Mouse (Mus musculus) spleen, adult 10 weeks (tissue): Measurements from ENCODE around the gene Rhox3g. TPM values are rescaled to one million over a fixed set of nuclear protein-coding genes. Genes with fewer than 3 reads are reported as not detected.

Experiments used
- polyA plus RNA-seq: library from polyadenylated mRNA; stranded (reverse); fragments of 350-450 nt; fragmentation: Illumina TruSeq; extraction: RNeasy Lipid Tissue Mini Kit (QIAGEN cat#74804); gene quantifications from one replicate; pipeline ENCODE4 v1.2.3, GENCODE M21; 2015; ENCODE audit warnings: low replicate concordance; ENCODE audit not compliant: insufficient read depth

Rhox3g gene
- not detected for polyA plus RNA-seq

DNA sequence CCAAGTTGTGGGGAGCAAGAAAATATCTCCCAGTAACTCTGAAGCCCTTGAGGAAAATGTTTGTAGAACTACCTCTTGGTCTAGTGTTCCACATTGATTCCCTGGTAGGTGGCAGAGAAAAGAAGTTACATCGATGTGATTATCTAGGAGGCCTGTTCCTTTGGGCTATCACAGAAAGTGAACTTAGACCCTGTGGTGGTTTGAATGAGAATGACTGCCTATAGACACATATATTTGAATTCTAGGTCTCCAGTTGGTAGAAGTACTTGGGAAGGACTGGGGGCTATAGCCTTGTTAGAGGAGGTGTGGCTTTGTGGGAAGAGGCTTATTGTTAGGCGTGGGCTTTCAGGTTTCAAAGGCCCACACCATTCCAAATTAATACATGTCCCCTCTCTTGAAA is at the start of gene Rhox3g:
Gene Rhox3g (minus strand): TSS at position 101 of the 400 bp plus-strand sequence.

DNA sequence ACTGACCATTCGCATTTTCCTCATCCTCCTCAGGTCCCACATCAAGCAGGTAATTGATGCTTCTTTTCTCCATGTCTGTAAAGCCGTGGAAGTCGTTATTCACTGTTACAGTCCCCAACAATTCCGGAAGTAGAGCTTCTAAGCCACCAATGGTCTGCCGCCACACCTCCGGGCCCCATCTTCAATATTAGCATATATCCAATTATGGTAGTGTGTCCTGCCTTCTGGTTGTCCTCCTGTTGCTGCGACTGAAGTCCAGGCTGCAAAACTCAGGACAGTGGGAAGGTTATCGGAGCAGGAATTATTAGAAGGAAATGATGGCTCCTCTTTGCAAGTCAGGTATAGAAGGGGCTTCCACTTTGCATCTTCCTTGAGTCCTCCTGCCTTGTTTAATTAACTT is 44.8 kb upstream of the Rhox3g start, which contains the start of gene Rhox2h:
Gene Rhox2h (minus strand): TSS at position 101 of the 400 bp plus-strand sequence.

GRCm38 (mm10) chrX:37668664-37669063 is 40.3 kb upstream of the Rhox3g start, which contains the start of gene Rhox3h:
TSS of gene Rhox3h (minus strand) at chrX:37668764.

DNA sequence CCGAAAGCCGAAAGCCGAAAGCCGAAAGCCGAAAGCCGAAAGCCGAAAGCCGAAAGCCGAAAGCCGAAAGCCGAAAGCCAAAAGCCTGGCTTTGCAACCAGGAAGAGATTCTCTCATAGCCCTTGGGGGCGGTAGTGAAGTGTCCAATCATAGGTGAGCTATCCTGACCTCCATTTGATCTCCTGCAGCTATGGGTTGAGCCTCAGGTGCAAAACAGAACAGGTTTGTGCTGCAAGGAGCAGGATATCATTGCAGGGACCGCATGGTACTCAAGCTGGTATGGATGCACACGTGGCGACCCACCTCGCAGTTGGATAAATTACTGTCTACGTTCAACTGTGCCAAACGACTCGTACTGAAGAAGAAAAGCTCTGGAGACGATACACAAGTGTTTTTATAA is 22.8 kb upstream of the Rhox3g start, which contains the start of gene Rhox4g:
Gene Rhox4g (minus strand): TSS at position 101 of the 400 bp plus-strand sequence.

DNA sequence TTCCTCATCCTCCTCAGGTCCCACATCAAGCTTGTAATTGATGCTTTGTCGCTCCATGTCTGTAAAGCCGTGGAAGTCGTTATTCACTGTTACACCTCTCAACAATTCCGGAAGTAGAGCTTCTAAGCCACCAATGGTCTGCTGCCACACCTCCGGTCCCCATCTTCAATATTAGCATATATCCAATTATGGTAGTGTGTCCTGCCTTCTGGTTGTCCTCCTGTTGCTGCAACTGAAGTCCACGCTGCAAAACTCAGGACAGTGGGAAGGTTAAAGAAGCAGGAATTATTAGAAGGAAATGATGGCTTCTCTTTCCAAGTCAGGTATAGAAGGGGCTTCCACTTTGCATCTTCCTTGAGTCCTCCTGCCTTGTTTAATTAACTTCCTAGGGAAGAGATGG is 15.0 kb upstream of the Rhox3g start, which contains the start of gene Rhox2g:
Gene Rhox2g (minus strand): TSS at position 101 of the 400 bp plus-strand sequence.

GRCm38 (mm10) chrX:37607604-37608003 is 20.8 kb downstream of the Rhox3g start, which contains the start of gene Rhox4f:
TSS of gene Rhox4f (minus strand) at chrX:37607704.

DNA sequence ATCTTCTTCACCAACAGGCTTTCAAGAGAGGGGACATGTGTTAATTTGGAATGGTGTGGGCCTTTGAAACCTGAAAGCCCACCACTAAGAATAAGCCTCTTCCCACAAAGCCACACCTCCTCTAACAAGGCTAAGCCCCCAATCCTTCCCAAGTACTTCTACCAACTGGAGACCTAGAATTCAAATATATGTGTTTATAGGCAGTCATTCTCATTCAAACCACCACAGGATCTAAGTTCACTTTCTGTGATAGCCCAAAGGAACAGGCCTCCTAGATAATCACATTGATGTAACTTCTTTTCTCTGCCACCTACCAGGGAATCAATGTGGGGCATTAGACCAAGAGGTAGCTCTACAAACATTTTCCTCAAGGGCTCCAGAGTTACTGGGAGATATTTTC is 47.7 kb downstream of the Rhox3g start, which contains the start of gene Rhox3f:
Gene Rhox3f (plus strand): TSS at position 301 of the 400 bp plus-strand sequence.

Other genes starting within 250 kb of the Rhox3g start
- not detected for gene Rhox3a2, start 248.6 kb downstream of the Rhox3g start, polyA plus RNA-seq
- not detected for gene Rhox4a2, start 237.8 kb downstream of the Rhox3g start, polyA plus RNA-seq
- not detected for gene Rhox2b, start 216.5 kb downstream of the Rhox3g start, polyA plus RNA-seq
- not detected for gene Rhox4b, start 196.1 kb downstream of the Rhox3g start, polyA plus RNA-seq
- gene Rhox2c, start 174.9 kb downstream of the Rhox3g start, polyA plus RNA-seq, result not detected
- gene Rhox3c, start 170.0 kb downstream of the Rhox3g start, polyA plus RNA-seq, result not detected
- not detected for gene Rhox4c, start 148.3 kb downstream of the Rhox3g start, polyA plus RNA-seq
- not detected for gene Rhox2d, start 135.2 kb downstream of the Rhox3g start, polyA plus RNA-seq
- gene Rhox4d, start 114.3 kb downstream of the Rhox3g start, polyA plus RNA-seq, result not detected
- gene Rhox2e, start 98.2 kb downstream of the Rhox3g start, polyA plus RNA-seq, result not detected
- gene Rhox3e, start 86.6 kb downstream of the Rhox3g start, polyA plus RNA-seq, result not detected
- gene Rhox4e, start 71.2 kb downstream of the Rhox3g start, polyA plus RNA-seq, result not detected
- not detected for gene Rhox2f, start 57.2 kb downstream of the Rhox3g start, polyA plus RNA-seq
- not detected for gene Rhox3f, start 47.6 kb downstream of the Rhox3g start, polyA plus RNA-seq
- not detected for gene Rhox4f, start 20.9 kb downstream of the Rhox3g start, polyA plus RNA-seq
- gene Rhox2g, start 14.9 kb upstream of the Rhox3g start, polyA plus RNA-seq, result not detected
- gene Rhox4g, start 22.7 kb upstream of the Rhox3g start, polyA plus RNA-seq, result not detected
- not detected for gene Rhox3h, start 40.2 kb upstream of the Rhox3g start, polyA plus RNA-seq
- not detected for gene Rhox2h, start 44.7 kb upstream of the Rhox3g start, polyA plus RNA-seq
- gene Rhox5, start 176.2 kb upstream of the Rhox3g start, polyA plus RNA-seq, result not detected
- not detected for gene Rhox6, start 198.3 kb upstream of the Rhox3g start, polyA plus RNA-seq
- not detected for gene Rhox7a, start 203.1 kb upstream of the Rhox3g start, polyA plus RNA-seq